Mouse (Mus musculus) heart, embryonic 10.5 days (tissue): ENCODE measurements around the gene Arhgap8. TPM values are rescaled to one million over a fixed set of nuclear protein-coding genes. Genes with fewer than 3 reads are reported as not detected.

Experiments
- DNase-seq: peaks from one replicate; pipeline ENCODE4 v3.0.0-alpha.2; 2017; ENCODE audit warnings: low spot score
- H3K27ac ChIP-seq: fragments of 300-500 bp; sonication (generic); 2 replicates; pipeline ENCODE4 v1.5.1; 2016; ENCODE audit warnings: mild to moderate bottlenecking
- H3K27me3 ChIP-seq: fragments of 300-500 bp; sonication (generic); 2 replicates; pipeline ENCODE4 v1.6.1; 2016; ENCODE audit warnings: mild to moderate bottlenecking; ENCODE audit not compliant: poor library complexity, insufficient read depth, severe bottlenecking
- H3K36me3 ChIP-seq: fragments of 300-500 bp; sonication (generic); 2 replicates; pipeline ENCODE4 v1.6.1; 2016; ENCODE audit warnings: mild to moderate bottlenecking, moderate library complexity
- H3K4me1 ChIP-seq: fragments of 300-500 bp; sonication (generic); 2 replicates; pipeline ENCODE4 v1.6.1; 2016; ENCODE audit warnings: mild to moderate bottlenecking
- H3K4me3 ChIP-seq: fragments of 300-500 bp; sonication (generic); 2 replicates; pipeline ENCODE4 v1.5.1; 2016; ENCODE audit warnings: mild to moderate bottlenecking, moderate library complexity
- H3K9me3 ChIP-seq: fragments of 300-500 bp; sonication (generic); 2 replicates; pipeline ENCODE4 v1.6.1; 2016; ENCODE audit warnings: mild to moderate bottlenecking, moderate library complexity
- WGBS: fragments of 180-500 bp; shearing (Covaris S2); methylation state at CpG from one replicate; pipeline ENCODE4 v1.1.7; 2016; 5-methylcytosine and 5-hydroxymethylcytosine counted together
- polyA plus RNA-seq: library from polyadenylated mRNA; unstranded; fragments of >200 nt; fragmentation: Nextera tagmentation; extraction: Ambion mirVana; gene quantifications from 2 replicates; pipeline ENCODE4 v1.2.1, GENCODE M21; 2016

The Arhgap8 gene
- polyA plus RNA-seq = 4.3 and 6.5 TPM in 2 replicates

- WGBS = 2% methylated on average over 24 of the region's 24 CpGs
- Histone ChIP-seq H3K36me3 (no peaks in the 10 kb centered on the region), H3K9me3 (no peaks in the 10 kb centered on the region), H3K4me3 (peak within 1 kb of the TSS; percentile 67), H3K4me1 (peaks cover 30% of the 10 kb centered on the region), H3K27me3 (peaks cover 26% of the 10 kb centered on the region), H3K27ac (peak within 1 kb of the TSS; percentile 72)
- DNase-seq = no peak
Measured at GRCm38 (mm10) chr15:84719791-84720190, at the start of gene Arhgap8. Arhgap8 (plus strand) TSS chr15:84720052.

- 72% methylated on average over 4 of the region's 4 CpGs for WGBS
- Histone ChIP-seq H3K9me3 (no peaks in the 10 kb centered on the region), H3K36me3 (no peaks in the 10 kb centered on the region), H3K27ac (no peak overlapping the region), H3K4me1 (peaks cover 60% of the 10 kb centered on the region), H3K27me3 (no peaks in the 10 kb centered on the region; the same call in 1 of the 2 replicates), H3K4me3 (no peak overlapping the region)
- DNase-seq = no peak
Measured at GRCm38 (mm10) chr15:84670657-84671055, 49.2 kb upstream of the Arhgap8 start.

- no peaks in the 10 kb centered on the region; the same call in 1 of the 2 replicates for H3K27me3 ChIP-seq
- 0 out of 2 replicates have a peak overlapping the region, but pooled peaks have one; percentile 12 for H3K27ac ChIP-seq
- peaks cover 58% of the 10 kb centered on the region for H3K4me1 ChIP-seq
- no peak for DNase-seq
- no peaks in the 10 kb centered on the region for H3K9me3 ChIP-seq
- H3K4me3 ChIP-seq = no peak overlapping the region
- H3K36me3 ChIP-seq = no peaks in the 10 kb centered on the region
- 41% methylated on average over 9 of the region's 9 CpGs for WGBS
Measured at GRCm38 (mm10) chr15:84671401-84672307, 48.2 kb upstream of the Arhgap8 start.

GRCm38 (mm10) chr15:84672308-84672615, 47.6 kb upstream of the Arhgap8 start:
- peaks cover 60% of the 10 kb centered on the region for H3K4me1 ChIP-seq
- no peaks in the 10 kb centered on the region for H3K27me3 ChIP-seq
- no peak for DNase-seq
- no peaks in the 10 kb centered on the region for H3K9me3 ChIP-seq
- H3K36me3 ChIP-seq = no peaks in the 10 kb centered on the region
- 0 out of 2 replicates have a peak overlapping the region, but pooled peaks have one; percentile 17 for H3K27ac ChIP-seq
- WGBS = 79% methylated on average over 4 of the region's 4 CpGs
- H3K4me3 ChIP-seq = no peak overlapping the region

GRCm38 (mm10) chr15:84672616-84673015, 47.2 kb upstream of the Arhgap8 start:
- WGBS = 74% methylated on average over 3 of the region's 3 CpGs
- no peak overlapping the region for H3K4me3 ChIP-seq

GRCm38 (mm10) chr15:84674329-84675067, 45.4 kb upstream of the Arhgap8 start:
- WGBS = 83% methylated on average over 11 of the region's 11 CpGs
- Histone ChIP-seq H3K4me1 (peaks cover 52% of the 10 kb centered on the region), H3K4me3 (no peak overlapping the region)

More at GRCm38 (mm10) chr15:84672616-84673015, 47.2 kb upstream of the Arhgap8 start:
- Histone ChIP-seq H3K36me3 (no peaks in the 10 kb centered on the region), H3K27me3 (no peaks in the 10 kb centered on the region), H3K9me3 (no peaks in the 10 kb centered on the region), H3K27ac (0 out of 2 replicates have a peak overlapping the region, but pooled peaks have one; percentile 17), H3K4me1 (peaks cover 60% of the 10 kb centered on the region)
- no peak for DNase-seq

GRCm38 (mm10) chr15:84675317-84675716, 44.5 kb upstream of the Arhgap8 start:
- WGBS = 67% methylated on average over 8 of the region's 8 CpGs
- no peak overlapping the region for H3K4me3 ChIP-seq
- no peaks in the 10 kb centered on the region for H3K36me3 ChIP-seq
- no peak for DNase-seq
- H3K9me3 ChIP-seq = no peaks in the 10 kb centered on the region
- no peak overlapping the region for H3K27ac ChIP-seq
- H3K27me3 ChIP-seq = 0 out of 2 replicates have a peak, but pooled peaks cover 6% of the 10 kb centered on the region
- peaks cover 55% of the 10 kb centered on the region for H3K4me1 ChIP-seq

More at GRCm38 (mm10) chr15:84674329-84675067, 45.4 kb upstream of the Arhgap8 start:
- H3K27ac ChIP-seq = no peak overlapping the region
- no peaks in the 10 kb centered on the region for H3K9me3 ChIP-seq
- no peaks in the 10 kb centered on the region for H3K36me3 ChIP-seq
- no peak for DNase-seq
- 0 out of 2 replicates have a peak, but pooled peaks cover 1% of the 10 kb centered on the region for H3K27me3 ChIP-seq

GRCm38 (mm10) chr15:84677943-84678342, 41.9 kb upstream of the Arhgap8 start:
- 69% methylated on average over 11 of the region's 11 CpGs for WGBS
- peaks cover 52% of the 10 kb centered on the region for H3K4me1 ChIP-seq
- no peak overlapping the region for H3K27ac ChIP-seq
- no peak overlapping the region for H3K4me3 ChIP-seq
- DNase-seq = no peak
- H3K36me3 ChIP-seq = no peaks in the 10 kb centered on the region
- H3K27me3 ChIP-seq = 0 out of 2 replicates have a peak, but pooled peaks cover 6% of the 10 kb centered on the region
- H3K9me3 ChIP-seq = no peaks in the 10 kb centered on the region

- Histone ChIP-seq H3K4me3 (no peak overlapping the region), H3K27ac (no peak overlapping the region), H3K9me3 (no peaks in the 10 kb centered on the region), H3K4me1 (peaks cover 54% of the 10 kb centered on the region), H3K36me3 (no peaks in the 10 kb centered on the region), H3K27me3 (0 out of 2 replicates have a peak, but pooled peaks cover 6% of the 10 kb centered on the region)
- 88% methylated on average over 4 of the region's 4 CpGs for WGBS
- no peak for DNase-seq
Measured at GRCm38 (mm10) chr15:84679090-84679489, 40.8 kb upstream of the Arhgap8 start.

- Histone ChIP-seq H3K36me3 (no peaks in the 10 kb centered on the region), H3K9me3 (no peaks in the 10 kb centered on the region), H3K27me3 (0 out of 2 replicates have a peak, but pooled peaks cover 6% of the 10 kb centered on the region), H3K27ac (no peak overlapping the region), H3K4me3 (no peak overlapping the region), H3K4me1 (peaks cover 61% of the 10 kb centered on the region)
- WGBS = 75% methylated on average over 3 of the region's 3 CpGs
- DNase-seq = no peak
Measured at GRCm38 (mm10) chr15:84679794-84680193, 40.1 kb upstream of the Arhgap8 start.

- Histone ChIP-seq H3K36me3 (peaks cover 3% of the 10 kb centered on the region; the same call in 1 of the 2 replicates), H3K27me3 (0 out of 2 replicates have a peak, but pooled peaks cover 6% of the 10 kb centered on the region), H3K9me3 (no peaks in the 10 kb centered on the region), H3K4me3 (peak overlapping the region; percentile 87), H3K27ac (peak overlapping the region; percentile 90), H3K4me1 (peaks cover 62% of the 10 kb centered on the region)
- WGBS = under 1% methylated on average over 73 of the region's 77 CpGs
- DNase-seq = peak; percentile 93
Measured at GRCm38 (mm10) chr15:84680545-84681454, 39.1 kb upstream of the Arhgap8 start.
